19 mouse cellular contexts compared by ENCODE assay signal in genomic region chr9:105811458-105811857, GRCm38 (mm10). TPM values are rescaled to one million over a fixed set of nuclear protein-coding genes. Genes with fewer than 3 reads are reported as not detected.
DNase-seq lines count a peak whose midpoint lies in the region; ATAC-seq and TF ChIP-seq lines count a peak whose summit lies in the region.
"Had no signal": no experiment of that assay in that cellular context is flagged by ENCODE, and none has a peak within 500 bp of the region (broad histone marks: within the 10 kb centered on the region; RNA-seq: fewer than 3 reads in every experiment).

No protein-coding gene starts in this region.

- no peak overlapping the region for H3K4me3 ChIP-seq in gastrocnemius, adult 2 months
- no peak overlapping the region for H3K4me3 ChIP-seq in kidney, embryonic 15.5 days (replicated peaks)
- no peak overlapping the region for H3K4me3 ChIP-seq in embryonic facial prominence, embryonic 14.5 days (ENCODE audit: low read depth, low read length)
- H3K4me3 ChIP-seq: forebrain, embryonic 12.5 days; heart, adult 2 months; liver, embryonic 12.5 days; midbrain, embryonic 15.5 days had no signal

- no peak overlapping the region for H3K9ac ChIP-seq in kidney, embryonic 15.5 days
- H3K9ac ChIP-seq in embryonic facial prominence, embryonic 14.5 days (ENCODE audit: low read depth, low read length), result no peak overlapping the region
- H3K9ac ChIP-seq: forebrain, embryonic 12.5 days; liver, embryonic 12.5 days; lung, embryonic 14.5 days; midbrain, embryonic 15.5 days had no signal

- H3K27me3 ChIP-seq in kidney, embryonic 15.5 days, result no peaks in the 10 kb centered on the region
- no peaks in the 10 kb centered on the region for H3K27me3 ChIP-seq in embryonic facial prominence, embryonic 14.5 days (replicated peaks; ENCODE audit: control insufficient read depth, insufficient read depth, low read length)
- H3K27me3 ChIP-seq: forebrain, embryonic 12.5 days; liver, embryonic 12.5 days; midbrain, embryonic 15.5 days had no signal

- H3K9me3 ChIP-seq in kidney, embryonic 15.5 days (replicated peaks), result no peaks in the 10 kb centered on the region
- H3K9me3 ChIP-seq in embryonic facial prominence, embryonic 14.5 days (ENCODE audit: control insufficient read depth, low read length), result no peaks in the 10 kb centered on the region
- H3K9me3 ChIP-seq: forebrain, embryonic 12.5 days; liver, embryonic 12.5 days; midbrain, embryonic 15.5 days had no signal

- peak; percentile 43; the same call in 1 of the 2 replicates for ATAC-seq in kidney, embryonic 15.5 days (replicated peaks; ENCODE audit: low FRiP score)
- ATAC-seq in embryonic facial prominence, embryonic 14.5 days (ENCODE audit: low read depth), result peak; percentile 80; the same call in 1 of the 2 replicates
- ATAC-seq: activated CD4-positive, CD25-positive, alpha-beta regulatory T cell, adult 4 months; hindbrain, embryonic 16.5 days; liver, embryonic 12.5 days; midbrain, embryonic 15.5 days had no signal

- H3K36me3 ChIP-seq in kidney, embryonic 15.5 days, result no peaks in the 10 kb centered on the region
- H3K36me3 ChIP-seq in embryonic facial prominence, embryonic 14.5 days (ENCODE audit: control insufficient read depth, insufficient read depth, low read length), result no peaks in the 10 kb centered on the region
- H3K36me3 ChIP-seq: forebrain, embryonic 12.5 days; liver, embryonic 12.5 days; midbrain, embryonic 15.5 days had no signal

- H3K4me1 ChIP-seq in kidney, embryonic 15.5 days, result peaks cover 10% of the 10 kb centered on the region; the same call in 1 of the 2 replicates
- 0 out of 2 replicates have a peak, but pooled peaks cover 4% of the 10 kb centered on the region for H3K4me1 ChIP-seq in embryonic facial prominence, embryonic 14.5 days (ENCODE audit: control insufficient read depth, insufficient read depth, low read length)
- H3K4me1 ChIP-seq: forebrain, embryonic 12.5 days; liver, embryonic 12.5 days; midbrain, embryonic 15.5 days had no signal

- H3K27ac ChIP-seq in gastrocnemius, adult 2 months, result no peak overlapping the region
- H3K27ac ChIP-seq in kidney, embryonic 15.5 days, result no peak overlapping the region
- no peak overlapping the region for H3K27ac ChIP-seq in embryonic facial prominence, embryonic 14.5 days (replicated peaks; ENCODE audit: low read depth, low read length)
- H3K27ac ChIP-seq: forebrain, embryonic 12.5 days; heart, adult 2 months; liver, embryonic 12.5 days; macrophage; midbrain, embryonic 15.5 days had no signal

- intact Hi-C loops in gastrocnemius, adult 2 months (cut with DNase I), result no loop called here
- intact Hi-C loops in gastrocnemius, postnatal 36 days (cut with DNase I), result no loop called here

- no peak for TF ChIP-seq CTCF in gastrocnemius, adult 2 months (IDR thresholded peaks at IDR 0.05)

- WGBS in kidney, embryonic 15.5 days, result 40% methylated on average over 7 of the region's 7 CpGs
- 33% methylated on average over 7 of the region's 7 CpGs for WGBS in embryonic facial prominence, embryonic 14.5 days

- DNase-seq in gastrocnemius, adult 2 months, result peak; percentile 23
- DNase-seq in gastrocnemius, postnatal 36 days, result no peak
- no peak for DNase-seq in kidney, adult 18-20 months
- DNase-seq in embryonic facial prominence, embryonic 14.5 days (ENCODE audit: low spot score), result peak; percentile 80
- peak; percentile 11 to 36 for DNase-seq in kidney, postnatal 4 days
- DNase-seq in thymus, postnatal 25 days, result no peak
- DNase-seq: adrenal gland, postnatal 14 days; B cell, adult 2 months; cerebellum, adult 2 months; lung, embryonic 14.5 days; right cerebral cortex, adult 18-20 months had no signal

- no peak overlapping the region for H3K4me2 ChIP-seq in kidney, embryonic 15.5 days
- no peak overlapping the region for H3K4me2 ChIP-seq in embryonic facial prominence, embryonic 14.5 days (ENCODE audit: low read depth, low read length)
- H3K4me2 ChIP-seq: forebrain, embryonic 12.5 days; liver, embryonic 12.5 days; lung, embryonic 14.5 days; midbrain, embryonic 15.5 days had no signal

RNA-seq across cellular contexts. Expression of gene Col6a6, which starts 16.5 kb away (rescaled TPM):
- total RNA-seq in gastrocnemius, adult 2 months (2021), result 1 to 10 TPM; 1.5 to 1.9 TPM
- 1 to 10 TPM; 3.0 to 3.5 TPM for total RNA-seq in gastrocnemius, postnatal 36 days (2021)
- polyA plus RNA-seq in kidney, embryonic 15.5 days (2015; fragmentation: Nextera tagmentation; extraction: Ambion mirVana), result 1.2 and 2.0 TPM in 2 replicates
- polyA plus RNA-seq in embryonic facial prominence, embryonic 14.5 days (2014; fragmentation: Nextera tagmentation; extraction: Ambion mirVana), result 7.8 and 8.0 TPM in 2 replicates
- polyA plus RNA-seq: activated CD4-positive, CD25-positive, alpha-beta regulatory T cell, adult 4 months; macrophage had no signal

Comparison
In these comparisons a context has a peak if more than half of its experiments do, and no peak if none do; other contexts are left out.
1. DNase-seq: peak in gastrocnemius, adult 2 months (single experiment), embryonic facial prominence, embryonic 14.5 days (single experiment) and kidney, postnatal 4 days (2 of 2); none in gastrocnemius, postnatal 36 days (0 of 2), kidney, adult 18-20 months (single experiment) and thymus, postnatal 25 days (single experiment).